Mouse (Mus musculus): ENCODE results near the gene Zyg11b.

Zyg11b gene

GRCm38 (mm10) chr4:108300670-108301373 is at the start of gene Zyg11b:
Gene Zyg11b (minus strand): TSS chr4:108301096.
- DNase-seq: peak; percentile 87

DNA sequence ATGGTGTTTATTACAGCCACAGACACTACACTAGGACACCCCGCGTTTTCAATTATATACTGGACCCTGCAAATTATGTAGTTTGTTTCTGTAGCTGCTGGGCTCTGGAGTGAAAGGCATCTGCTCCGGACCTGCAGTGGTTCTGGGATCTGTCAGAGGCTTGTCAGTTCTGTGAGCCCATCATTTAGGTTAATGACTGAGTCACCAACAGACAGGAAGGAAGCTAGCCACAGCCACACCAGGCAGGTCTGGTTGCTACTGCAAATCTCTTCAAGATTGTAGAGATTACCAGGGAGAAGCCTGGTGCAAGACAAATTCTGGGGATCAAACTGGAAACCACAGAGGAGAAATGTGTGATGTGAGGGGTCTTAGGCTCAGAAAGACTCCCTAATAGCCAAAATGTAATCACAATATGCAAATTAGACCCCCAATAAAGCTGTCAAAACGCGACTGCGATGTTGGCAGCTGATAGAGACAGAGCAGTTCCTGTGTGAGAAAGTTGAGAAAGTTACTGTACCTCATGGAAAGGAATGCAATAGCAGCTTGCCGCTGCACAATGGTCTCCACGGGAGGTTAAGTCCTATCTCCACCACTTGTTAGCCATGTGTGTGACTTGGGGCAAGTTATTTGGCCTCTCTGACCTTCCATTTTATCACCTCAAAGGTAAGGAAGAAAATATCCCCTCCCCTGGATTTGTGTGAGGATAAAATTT is 49.1 kb upstream of the Zyg11b start:
- DNase-seq: no peak

DNA sequence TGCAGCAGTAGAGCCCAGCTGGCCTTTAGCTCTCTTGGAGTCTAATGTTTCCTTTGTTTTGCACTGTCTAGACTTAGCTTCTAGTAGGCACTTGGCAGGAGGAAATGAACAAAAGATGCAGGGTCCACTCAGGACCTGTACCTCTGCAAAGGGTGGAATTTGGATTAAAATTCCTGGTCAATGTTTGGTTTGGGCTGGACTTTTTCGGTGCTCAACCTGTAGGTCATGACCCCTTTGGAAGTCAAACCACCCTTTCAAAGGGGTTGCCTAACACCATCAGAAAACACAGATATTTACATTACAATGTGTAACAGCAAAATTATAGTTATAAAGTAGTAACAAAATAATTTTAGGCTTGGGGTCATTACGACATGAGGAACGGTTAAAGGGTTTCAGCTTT is 48.2 kb upstream of the Zyg11b start:
- DNase-seq: no peak

GRCm38 (mm10) chr4:108348256-108348875 is 47.5 kb upstream of the Zyg11b start:
- DNase-seq: no peak

DNA sequence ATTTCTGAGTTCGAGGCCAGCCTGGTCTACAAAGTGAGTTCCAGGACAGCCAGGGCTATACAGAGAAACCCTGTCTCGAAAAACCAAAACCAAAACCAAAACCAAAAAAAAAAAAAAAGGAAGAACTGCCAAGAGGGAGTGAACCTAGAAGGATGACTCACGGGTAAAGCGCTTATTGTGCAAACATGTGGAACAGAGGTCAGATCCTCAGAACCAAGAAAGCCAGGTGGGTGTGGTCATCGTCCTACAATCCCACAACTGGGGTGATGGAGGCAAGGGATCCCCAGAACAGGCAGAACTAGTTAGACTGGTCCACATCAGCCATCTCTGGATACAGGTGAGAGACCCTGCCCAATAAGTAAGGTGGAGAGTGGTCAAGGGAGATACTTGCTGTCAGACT is 46.2 kb upstream of the Zyg11b start:
- no peak for DNase-seq

- DNase-seq: no peak
Measured at GRCm38 (mm10) chr4:108345826-108346225, 44.9 kb upstream of the Zyg11b start.

DNA sequence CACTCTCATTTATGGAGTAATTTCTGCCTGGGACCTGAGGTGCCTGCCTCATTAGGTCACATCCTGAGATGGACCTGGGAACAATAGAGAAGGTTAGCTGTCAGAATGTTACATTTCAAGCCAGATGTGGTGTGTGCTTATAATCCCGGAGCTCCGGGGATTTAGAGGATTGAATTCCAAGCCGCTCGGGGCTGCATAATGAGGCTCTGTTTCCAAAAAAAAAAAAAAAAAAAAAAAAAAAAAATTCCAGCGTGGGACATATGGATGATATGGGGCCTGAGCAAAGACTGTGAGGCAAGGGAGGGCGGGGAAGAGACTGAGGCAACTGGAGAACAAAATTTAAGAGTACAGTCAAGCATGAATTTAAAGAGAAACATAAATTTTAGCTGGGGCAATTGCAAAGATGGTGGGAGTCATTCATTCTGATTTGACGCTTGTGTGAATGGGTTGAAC is 43.8 kb upstream of the Zyg11b start:
- DNase-seq: no peak

GRCm38 (mm10) chr4:108339277-108339690 is 38.4 kb upstream of the Zyg11b start:
- DNase-seq: peak; percentile 40

DNA sequence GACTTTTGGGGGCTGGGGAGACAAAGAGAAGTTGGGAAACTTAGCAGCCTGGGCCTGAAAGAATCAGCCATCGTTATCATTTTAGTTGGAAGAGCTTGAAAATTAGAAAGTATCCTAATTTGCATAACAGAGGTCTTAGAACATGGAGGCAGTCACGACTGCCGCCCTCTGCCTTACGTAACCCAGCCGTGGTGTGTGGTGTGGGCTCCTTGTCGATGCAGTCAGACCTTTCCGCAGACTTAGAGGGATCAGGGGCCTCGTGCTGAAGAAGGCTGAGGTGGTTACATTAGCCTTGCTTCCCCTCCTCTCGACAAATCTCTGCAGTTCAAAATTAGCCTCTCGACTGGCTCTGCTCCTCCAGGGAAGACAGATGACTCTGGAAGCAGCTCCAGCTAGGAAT is 37.9 kb upstream of the Zyg11b start:
- peak; percentile 56 for DNase-seq

DNA sequence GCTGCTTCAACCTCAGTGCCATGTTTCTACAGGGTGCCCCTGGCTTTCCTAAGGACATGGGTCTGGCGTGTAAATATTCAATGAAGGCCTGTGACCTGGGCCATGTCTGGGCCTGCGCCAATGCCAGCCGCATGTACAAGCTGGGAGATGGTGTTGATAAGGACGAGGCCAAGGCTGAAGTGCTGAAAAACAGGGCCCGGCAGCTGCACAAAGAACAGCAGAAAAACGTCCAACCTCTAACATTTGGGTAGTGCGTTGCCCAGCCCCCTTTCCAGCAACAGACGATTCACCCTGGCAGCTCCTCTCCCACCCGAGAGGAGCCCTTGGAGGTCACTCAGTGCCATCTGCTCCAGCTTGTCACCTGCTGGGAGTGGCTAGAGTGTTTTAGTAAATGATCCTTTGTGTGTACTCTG is 37.4 kb upstream of the Zyg11b start:
- no peak for DNase-seq

GRCm38 (mm10) chr4:108337817-108338216 is 36.9 kb upstream of the Zyg11b start:
- DNase-seq: no peak

DNA sequence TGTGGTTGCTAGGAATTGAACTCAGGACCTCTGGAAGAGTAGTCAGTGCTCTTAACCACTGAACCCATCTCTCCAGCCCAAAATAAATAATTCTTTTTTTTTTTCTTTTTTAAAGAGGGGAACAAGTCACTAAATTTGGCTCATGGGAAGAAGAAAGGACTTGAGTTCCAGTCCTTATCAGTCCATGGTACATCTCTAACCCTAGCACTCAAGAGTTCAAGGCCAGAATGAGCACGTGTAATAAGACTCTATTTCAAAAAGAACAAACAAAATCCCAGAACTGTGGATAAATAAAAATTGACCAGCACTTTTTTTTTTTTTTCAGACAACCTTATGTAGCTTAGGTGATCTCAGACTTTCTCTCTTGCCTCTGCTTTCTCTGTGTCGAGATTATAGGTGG is 35.9 kb upstream of the Zyg11b start:
- no peak for DNase-seq

DNA sequence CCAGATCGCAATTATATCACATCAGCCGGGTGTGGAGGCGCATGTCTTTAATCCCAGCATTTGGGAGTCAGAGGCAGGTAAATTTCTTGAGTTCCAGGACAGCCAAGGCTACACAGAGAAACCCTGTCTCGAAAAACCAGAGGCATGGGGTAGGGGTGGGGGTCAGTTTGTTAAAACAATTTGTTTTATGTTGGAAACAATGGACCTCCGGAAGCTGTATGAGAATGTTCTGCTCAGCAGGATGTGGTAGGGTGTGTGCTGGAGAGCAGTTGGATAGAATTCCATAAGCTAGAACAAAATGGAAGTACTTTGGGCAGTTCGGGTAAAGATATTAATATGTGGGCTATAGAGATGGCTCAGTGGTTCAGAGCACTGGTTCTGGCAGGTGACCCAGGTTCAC is 34.5 kb upstream of the Zyg11b start:
- no peak for DNase-seq

DNA sequence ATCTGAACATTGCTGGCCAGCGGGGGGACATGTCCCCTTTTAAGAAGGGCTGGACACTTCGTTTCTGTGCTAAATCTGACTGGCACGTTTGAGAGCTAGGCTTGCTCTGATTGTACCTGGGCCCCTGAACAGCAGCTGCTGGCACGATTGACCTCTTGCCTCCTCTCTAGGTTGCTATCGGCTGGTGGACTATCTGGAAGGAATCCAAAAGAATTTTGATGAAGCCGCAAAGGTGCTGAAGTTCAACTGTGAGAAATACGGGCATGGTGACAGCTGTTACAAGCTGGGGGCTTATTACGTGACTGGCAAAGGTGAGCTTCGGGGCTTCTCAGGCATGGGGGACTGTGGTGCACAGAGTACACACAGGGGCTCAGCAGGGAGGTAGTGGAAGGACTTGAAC is 31.1 kb upstream of the Zyg11b start:
- no peak for DNase-seq

GRCm38 (mm10) chr4:108329840-108330239 is 28.9 kb upstream of the Zyg11b start:
- no peak for DNase-seq

DNA sequence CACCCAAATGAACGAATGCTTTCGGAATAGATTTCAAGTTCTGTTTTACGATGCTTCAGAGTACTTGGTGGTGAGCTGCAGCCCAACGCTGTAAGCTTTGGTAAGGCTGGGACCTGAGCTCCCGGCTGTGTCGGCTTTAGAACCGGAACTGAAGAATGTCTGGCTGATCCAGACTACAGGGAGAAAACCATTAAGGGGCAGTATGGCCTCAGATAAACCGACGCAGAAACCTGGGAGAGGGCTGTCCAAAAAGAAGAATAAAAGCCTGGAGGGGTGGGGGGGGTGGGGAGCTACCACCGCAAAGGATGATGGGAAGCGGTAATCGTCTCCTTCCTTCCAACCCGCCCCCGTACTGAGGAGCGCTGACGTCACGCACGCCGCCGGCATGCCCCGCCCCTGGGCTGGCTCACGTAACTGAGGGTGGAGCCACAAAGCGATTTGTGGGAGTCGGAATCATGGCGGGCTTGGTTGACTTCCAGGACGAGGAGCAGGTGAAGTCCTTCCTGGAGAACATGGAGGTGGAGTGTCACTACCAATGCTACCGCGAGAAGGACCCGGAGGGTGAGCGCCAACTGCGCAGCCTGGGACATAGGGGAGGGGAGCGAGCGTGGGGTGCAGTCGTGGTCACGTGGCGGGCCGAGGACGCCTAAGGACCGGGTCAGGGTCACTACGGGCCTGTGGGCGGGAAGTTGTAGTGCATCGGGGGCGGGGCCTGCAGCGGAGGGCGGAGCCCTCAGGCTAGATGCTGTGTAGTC is 27.0 kb upstream of the Zyg11b start, which contains the start of gene Coa7:
TSS of gene Coa7 (plus strand) at position 411 of the 755 bp plus-strand sequence.
- peak; percentile 96 for DNase-seq

DNA sequence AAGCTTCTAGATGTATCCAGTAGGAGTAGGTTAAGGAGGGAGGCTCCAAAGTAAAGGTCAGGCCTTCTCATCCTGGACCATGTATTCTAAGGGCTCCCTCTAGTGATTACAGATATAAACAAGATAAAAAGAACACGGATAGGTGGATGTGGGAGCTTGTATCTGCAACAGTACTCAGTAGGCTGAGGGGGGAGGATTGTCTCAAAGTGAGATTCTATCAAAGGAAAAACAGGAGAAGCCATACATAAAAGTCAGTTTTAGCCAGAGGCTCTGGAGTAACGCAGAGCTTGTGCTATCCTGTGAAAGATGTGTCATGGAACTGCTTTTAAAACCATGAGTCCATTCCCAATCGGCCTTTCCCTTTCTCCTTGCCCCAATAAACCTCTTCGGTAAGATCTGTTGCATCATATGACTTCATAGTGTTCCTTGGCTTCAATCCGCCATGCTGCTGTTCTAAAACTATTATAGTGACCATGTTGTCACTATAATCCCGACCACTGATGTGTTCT is 26.2 kb upstream of the Zyg11b start:
- DNase-seq: peak; percentile 50

- no peak for DNase-seq
Measured at GRCm38 (mm10) chr4:108323588-108323987, 22.7 kb upstream of the Zyg11b start.

- DNase-seq: no peak
Measured at GRCm38 (mm10) chr4:108320627-108321380, 19.9 kb upstream of the Zyg11b start.

DNA sequence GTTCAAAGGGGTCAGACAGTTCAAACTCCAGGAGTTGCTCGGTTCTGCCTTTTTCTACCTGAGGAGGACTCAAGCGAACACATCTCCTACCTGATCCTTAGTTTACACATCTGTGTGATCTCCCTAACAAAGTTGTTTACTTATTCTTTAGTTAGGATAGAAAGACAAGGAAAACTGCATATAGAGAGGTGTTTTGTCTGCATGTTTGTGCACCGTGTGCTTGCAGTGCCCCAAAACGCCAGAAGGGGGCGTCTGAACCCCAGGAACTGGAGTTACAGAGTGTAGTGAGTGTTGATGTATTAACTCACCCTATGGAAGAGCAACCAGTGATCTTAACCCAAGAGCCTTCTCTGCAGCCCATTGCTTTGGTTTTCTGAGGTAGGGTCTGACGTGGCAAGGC is 18.9 kb upstream of the Zyg11b start:
- DNase-seq: no peak

DNA sequence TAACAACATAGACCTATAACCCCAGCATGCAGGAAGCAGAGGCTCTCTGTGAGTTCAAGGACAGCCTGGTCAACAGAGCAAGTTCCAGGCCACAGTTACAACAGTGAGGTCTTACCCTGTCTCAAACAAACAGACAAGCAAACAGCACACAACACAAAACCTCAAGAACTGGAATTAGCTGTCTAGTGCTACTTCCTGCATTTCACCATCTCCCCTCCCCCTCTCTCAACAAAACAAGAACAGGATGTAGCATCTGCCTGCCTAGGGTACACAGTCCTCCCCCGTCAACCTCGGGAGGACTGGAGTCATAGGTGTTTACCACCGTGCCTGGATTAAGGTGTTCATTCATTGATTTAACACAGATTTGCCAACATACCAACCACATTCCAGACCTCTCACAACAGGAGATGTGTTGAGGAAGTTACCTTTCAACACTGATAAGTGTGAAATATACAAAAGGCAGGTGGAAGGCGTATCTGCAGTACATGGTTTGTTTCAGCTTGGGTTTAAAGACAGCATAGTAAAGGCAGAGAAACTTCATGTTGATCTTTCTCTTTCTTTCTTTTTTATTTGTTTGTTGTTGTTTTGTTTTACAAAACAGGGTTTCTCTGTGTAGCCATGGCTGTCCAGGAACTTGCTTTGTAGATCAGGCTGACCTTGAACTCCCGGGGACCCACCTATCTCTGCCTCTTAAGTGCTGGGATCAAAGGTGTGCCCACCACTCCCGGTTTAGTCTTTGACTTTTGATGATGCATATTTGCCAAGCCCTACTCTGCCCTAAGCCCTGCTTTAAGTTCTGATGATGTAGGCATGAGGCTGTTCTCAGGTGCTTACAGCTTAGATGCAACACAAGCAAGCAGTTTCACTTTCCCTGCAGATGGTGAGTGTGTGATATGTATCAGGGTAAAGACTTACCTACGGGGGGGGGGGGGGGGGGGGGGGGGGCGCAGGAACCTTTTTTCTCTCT is 18.0 kb upstream of the Zyg11b start:
- DNase-seq: peak; percentile 63
